Mouse (Mus musculus) adipocyte (in vitro differentiated cells): Measurements from ENCODE around the gene Irak4.
A peak's percentile ranks its signal among the peaks of the same experiment; 100 is the strongest.

ENCODE experiments used
- DNase-seq: peaks from one replicate; pipeline ENCODE4 v3.0.0-alpha.2; 2016; ENCODE audit warnings: low spot score

The Irak4 gene

DNA sequence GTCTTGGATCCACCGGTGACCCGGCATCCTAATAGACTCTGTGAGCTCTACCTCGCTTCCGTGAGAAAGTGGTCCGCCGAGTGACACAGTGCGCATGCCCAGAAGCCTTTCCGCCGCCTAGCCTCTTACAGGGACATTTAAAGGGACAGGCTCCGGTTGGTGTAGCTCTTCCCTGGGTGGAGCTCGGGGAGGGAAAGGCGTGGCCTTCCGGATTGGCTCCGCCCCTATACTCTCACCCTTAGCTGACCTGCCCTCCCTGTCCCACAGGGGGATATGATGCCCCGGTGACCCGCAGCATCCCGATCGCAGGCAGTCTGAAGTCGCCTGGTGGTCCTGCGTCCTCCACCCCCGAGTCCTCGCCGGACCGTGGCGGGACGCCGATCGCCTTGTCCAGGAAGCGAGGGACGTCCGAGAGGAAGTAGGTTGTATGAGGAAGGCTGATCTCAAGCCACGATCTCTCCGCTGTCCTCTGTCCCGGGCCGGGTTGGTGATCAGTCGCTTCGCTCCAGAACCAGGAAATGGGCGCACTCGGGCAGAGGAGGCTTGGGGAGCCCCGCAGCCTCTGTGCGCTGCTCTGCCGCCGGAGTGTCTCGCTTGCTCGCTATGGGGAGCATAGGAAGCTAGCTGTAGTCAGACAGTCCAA, at the start of gene Irak4, which contains the start of gene Pus7l:
Irak4 (plus strand) TSS at position 235 of the 643 bp plus-strand sequence.
Pus7l (minus strand) TSS at position 139 of the 643 bp plus-strand sequence.
- DNase-seq: peak; percentile 98

DNA sequence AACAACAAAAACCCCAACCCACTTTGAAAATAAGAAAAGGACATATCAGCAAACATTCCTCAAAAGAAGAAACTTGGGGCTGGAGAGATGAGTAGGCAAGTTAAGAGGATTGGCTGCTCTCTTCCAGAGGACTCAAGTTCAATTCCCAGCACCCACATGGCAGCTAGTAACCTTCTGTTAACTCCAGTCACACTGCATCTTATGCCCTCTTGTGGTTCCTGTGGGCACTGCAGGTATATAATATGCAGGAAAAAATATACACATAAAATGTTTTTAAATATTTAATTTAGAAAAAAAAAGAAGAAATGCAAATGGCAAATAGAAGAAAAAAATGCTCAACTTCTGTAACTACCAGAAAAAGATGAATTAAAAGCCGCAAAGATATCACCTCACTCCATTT, 49.0 kb upstream of the Irak4 start:
- DNase-seq: no peak

DNA sequence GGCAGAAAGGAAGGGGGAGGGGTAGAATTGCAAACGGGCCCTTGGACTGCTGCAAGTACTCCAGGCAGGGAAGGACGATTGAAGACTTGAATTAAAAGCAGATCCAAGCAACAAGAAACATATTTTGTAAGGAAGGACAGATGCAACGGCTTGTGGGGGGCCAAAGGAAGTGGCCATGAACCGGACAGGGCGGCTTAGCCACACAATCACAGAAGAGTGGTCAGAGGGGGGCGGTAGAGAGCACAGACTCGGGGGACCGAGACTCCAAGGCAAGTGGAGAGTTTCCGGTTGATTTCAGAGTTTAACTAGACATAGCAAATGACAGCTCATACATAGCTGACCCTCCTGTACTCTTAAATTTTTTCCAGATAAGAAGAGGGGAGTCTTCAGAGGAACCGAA, 47.5 kb upstream of the Irak4 start:
- no peak for DNase-seq

DNA sequence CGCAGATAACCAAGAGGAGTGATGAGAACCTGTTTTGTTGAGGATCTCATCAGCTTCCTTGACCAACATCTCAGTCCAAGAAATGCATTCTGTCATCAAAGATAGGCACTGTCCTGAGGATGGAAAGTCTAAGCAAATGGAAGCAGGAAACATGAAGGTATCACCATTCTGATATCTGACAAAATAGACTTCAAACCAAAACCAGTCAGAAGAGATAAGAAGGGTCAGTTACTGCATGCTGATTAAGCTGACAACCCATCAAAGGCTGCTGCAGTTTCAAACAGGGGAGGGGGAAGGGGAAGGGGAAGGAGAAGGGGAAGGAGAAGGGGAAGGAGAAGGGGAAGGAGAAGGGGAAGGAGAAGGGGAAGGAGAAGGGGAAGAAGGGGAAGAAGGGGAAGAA, 44.2 kb upstream of the Irak4 start:
- DNase-seq: no peak

DNA sequence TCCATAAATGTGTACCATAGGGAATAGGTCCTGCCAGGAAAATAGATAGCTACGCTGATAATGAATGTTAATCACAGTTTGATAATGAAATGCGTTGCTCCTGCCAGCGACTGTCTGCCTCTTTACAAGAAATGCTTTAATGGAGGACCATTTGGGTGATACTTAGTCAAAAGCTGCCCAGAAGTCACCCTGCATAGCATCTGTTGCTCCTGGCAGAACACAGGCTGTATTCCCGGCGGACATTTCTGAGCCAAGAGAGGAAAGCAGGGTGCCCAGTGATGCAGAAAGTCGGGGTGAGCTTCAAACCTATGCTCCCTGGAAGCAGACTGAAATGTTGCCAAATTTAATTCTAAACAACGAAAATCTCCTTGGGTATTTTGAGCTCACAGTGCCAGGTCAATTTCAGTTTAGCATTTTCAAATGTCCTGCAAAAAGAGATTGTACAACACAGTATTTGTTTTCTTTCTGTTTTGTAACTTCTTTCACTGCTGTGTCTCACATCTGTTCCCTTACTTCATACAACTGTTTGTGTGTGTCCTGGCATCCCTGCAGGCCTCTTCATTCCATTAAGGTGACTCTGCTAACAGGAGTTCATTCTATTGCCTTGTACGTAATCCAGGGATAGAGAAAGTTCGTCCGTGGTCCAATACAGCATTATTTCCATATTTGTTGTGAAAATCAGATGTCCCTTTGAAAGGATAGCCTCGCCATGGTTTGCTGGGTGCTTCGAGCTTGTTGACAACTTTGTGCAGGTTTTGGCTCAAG, 39.8 kb upstream of the Irak4 start:
- DNase-seq: no peak

DNA sequence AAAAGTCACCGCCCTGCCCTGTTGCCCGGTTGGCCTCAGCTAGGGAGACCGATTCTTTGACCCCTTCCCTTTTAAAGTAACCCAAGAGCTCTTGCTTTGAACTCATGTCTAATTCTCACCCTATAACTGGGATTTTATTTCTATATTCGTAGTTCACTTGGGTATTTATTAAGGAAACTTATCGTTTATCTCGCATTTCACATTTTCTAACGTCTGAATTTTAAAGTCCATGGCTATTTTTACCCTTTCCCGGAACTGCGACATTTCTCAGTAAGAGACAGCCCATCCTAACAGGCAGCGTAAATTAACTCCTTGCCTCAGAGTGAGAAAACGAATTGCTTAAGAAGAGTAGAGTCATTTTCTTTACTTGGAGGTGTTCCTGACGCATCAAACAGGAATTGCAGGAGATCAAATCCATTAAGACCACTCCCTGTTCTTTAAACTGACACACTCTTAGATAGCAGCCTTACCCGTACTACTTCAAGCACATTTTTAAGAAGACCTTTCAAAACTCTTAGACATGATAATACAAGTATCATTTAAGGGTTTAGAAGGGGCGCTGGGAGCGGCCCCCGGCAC, 25.4 kb upstream of the Irak4 start:
- DNase-seq: no peak

DNA sequence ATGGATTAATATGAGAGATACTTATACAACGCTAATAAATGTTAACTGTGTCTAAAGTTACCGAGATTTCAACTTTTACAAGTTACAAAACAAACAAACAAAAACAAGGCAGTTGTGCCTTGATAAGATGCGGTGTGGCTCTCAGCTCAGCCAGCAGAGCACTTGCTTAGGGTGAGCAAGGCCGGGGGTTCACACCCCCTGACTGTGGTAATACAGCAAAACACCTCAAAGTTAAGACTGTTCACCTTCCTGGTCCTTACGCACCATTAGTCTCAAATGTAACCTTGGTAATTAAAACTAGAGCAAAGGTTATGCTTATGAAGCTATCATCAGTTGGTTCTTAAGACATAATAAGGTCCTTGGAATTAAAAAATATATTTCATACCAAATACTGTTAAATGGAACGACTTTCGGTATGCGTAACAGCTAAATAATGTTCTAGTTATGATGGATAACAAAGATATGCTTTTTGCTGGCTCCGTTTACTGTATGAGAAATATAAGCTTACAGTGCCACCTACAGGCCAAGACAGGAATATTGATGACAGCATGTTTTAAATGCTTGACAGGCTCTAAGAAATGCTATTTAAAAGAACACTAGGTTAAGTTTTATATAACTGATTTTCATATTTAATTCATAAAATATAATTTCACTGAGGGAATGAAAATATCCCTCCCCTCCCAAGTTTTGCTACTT, 23.1 kb upstream of the Irak4 start:
- peak; percentile 87 for DNase-seq

DNA sequence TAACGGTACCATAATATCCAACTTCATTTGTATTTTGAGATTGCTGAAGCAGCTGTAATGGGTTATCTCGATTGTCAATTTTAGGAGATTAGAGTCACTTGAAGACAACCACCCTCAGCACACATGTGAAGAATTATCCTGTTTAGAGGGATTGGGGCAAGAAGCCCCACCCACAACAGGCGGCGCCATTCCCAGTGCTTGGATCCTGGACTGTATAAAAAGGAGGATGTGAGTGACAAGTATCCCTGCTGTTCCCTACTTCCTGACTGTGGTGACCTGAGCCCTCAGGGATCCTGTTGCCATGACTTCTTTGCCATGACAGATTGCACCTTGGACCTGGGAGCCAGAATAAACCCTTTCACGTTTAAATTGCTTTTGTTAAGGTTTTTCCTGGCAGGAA, 22.5 kb upstream of the Irak4 start:
- DNase-seq: no peak

DNA sequence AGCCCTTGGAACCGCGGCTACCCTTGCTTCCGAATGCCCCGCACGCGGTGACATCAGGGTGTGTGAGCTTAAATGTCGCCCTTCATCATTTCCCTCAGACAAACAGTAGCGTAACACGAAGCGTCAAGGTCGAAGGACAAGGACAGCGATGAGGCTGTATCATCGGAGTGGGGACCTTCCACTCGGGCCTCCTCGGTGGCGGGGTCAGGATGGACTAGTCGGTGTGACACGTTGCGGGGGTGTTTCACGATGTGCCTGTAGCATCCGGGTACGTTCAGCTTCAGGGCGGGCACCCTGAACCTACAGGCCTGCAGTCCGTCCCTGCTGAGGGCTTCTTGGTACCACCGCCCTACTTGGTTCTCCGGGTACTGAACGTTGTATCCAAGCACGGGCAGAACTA, 20.2 kb upstream of the Irak4 start:
- no peak for DNase-seq

DNA sequence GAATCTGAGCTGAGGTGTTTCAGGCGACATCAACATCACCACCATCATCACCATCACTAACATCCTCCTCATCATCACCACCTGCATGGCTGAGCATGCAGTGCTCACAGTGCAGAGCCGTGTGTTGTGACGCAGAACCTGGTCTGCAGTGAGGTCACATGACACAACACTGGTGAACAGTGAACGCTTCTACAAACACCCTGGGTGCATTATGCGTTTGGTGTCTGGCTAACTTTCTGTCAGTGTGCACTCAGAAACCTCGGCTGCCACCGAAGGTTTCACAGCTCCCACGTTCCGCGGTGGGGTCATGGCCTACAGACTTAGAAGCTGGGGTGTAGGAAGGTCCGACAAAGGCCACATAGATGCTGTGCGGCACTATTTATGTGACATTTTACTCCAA, 18.5 kb upstream of the Irak4 start:
- DNase-seq: no peak

DNA sequence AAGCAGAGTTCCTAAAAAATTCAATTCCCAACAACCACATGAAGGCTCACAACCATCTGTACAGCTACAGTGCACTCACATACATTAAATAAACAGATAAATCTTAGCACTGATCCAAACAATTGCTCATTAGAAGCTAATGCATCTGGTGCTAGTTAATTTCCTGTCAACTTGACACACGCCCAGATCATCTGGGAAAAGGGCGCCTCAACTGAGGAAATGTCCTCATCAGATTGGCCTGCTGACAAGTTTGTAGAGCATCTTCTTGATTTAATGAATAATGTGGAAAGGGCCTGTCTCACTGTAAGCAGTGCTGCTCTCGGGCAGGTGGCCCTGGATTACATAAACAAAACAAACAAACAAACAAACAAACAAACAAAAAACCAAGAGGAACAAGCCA, 12.9 kb upstream of the Irak4 start:
- no peak for DNase-seq

DNA sequence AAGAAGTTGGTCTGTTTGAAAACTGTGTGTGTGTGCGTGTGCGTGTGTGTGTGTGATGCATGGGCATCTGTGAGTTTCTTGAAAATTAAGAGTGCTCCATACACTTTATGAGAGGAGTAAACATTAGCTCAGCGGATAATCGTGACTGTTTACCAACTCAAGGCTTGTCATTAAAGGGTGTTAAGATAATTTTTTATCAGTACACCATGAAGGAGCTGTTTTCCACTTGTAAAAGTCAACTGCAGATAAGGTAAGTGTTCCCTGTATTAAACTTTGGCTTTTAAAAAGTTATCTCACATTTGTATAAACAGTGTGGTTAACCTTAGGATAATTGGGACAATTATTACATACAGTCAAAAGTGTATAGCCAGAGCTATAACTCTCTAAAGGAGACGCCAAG, 11.1 kb upstream of the Irak4 start:
- DNase-seq: no peak

DNA sequence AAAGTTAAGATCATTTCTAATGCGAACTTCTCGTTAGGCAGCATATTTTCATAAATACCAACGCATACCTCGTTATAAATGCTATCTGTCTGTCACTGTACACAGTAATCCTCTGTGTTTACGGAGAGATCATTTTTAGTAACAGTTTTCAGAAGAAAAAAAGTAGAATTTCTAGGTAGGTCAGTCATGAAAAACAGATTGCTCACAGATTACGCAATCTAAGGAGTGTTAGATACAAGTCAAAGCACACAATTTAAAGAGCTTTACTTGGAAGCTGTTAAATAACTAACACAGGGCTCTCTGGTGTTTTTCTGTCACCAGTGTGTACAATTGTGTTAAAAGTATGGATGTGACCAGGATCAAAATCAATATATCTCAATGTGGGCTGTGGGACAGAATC, 10.5 kb upstream of the Irak4 start:
- no peak for DNase-seq

DNA sequence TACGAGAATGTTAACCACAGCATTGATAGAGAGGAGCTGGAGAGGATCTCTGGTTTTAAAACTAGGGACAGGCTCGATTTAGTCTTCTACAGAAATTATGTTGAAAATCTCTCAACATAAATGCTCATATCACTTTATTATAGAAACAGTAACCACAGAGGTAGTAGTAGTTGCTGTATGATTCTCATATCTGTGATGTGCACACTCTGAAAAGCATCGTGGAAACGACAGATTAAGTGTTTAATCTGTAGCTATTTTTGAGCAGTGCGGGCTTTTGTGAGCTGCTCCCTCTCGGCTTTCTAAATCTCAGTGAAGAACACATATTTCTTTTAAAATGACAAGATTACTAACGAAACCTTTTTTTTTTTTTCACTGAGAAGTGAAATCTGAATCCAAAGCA, 7.9 kb upstream of the Irak4 start:
- no peak for DNase-seq

DNA sequence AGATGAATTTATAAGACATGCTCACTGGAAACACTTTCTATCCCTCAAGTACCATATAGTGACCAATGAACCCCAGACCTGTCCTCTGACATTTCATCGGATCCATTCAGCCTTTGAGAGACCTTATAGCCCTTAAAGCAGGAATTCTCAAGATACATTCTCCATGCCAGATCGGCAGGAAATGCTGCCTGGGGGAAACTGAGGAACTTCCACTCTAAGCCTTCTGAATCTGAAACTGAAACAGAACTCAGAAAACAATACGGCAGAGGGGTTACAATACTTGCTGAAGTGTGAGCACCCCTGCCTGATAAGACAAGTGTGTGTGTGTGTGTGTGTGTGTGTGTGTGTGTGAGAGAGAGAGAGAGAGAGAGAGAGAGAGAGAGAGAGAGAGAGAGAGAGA, 4.1 kb upstream of the Irak4 start:
- DNase-seq: no peak

DNA sequence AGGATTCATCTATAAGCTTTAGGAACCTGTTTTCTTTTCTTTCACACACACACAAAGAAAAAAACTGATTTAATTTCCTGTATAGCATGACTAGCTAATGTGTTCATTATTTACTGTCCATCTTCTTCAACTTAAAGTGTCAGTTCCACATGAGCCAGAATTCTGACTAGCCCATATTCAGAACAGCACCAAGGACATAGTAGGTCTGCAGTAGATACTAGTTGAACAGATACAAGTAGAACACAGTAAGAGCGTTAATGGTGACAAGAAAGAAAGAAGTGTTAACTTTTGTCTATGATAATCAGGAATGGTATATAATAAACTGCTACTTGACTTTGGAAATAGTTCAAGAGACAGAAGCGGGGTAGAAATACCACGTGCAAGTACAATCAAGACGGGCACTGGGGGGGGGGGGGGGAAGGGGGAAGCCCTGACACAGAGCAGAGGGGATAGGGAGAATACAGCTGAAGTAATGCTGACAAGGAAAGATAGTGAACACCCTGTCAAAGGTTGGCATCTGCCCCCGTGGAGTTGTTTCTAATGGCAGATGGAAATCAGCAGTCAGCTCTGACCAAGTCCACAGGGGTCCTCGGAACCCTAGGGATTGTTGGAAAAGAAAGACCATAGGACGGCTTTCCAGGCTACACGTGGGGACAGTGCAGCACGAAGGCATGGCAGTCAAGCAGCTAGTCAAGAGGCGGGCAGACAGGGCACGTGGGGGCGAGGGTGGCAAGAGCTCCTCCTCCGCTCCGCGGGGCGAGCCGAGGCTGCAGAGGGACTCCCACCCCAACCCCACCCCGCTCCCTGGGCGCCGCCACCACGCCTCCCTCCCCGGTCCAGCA, 655 bp upstream of the Irak4 start:
- no peak for DNase-seq

DNA sequence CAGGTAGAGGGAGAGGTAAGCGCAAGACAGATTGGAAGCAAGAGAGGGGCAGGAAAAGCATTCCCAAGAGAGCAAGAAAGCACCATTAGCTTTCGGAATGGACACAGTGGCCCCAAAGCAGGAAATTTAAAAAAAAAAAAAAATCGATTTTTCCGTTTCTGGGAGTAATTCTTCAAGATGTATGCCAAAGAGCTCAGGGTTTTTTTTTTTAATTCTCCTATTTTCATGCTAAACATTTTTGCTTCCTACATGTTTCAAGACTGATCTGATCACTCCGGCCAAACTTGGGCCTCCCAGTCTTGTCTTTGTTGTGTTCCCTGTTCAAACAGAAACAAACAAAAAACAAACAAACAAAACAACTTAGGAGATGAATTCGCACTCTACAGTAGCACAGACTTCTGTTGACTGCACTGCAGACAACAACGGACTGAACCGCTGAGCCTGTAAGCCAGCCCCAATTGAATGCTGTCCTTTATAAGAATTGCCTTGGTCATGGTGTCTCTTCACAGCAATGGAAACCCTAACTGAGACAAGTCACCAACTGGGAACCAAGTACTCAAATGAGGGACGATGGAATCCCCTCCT, 701 bp downstream of the Irak4 start:
- no peak for DNase-seq

DNA sequence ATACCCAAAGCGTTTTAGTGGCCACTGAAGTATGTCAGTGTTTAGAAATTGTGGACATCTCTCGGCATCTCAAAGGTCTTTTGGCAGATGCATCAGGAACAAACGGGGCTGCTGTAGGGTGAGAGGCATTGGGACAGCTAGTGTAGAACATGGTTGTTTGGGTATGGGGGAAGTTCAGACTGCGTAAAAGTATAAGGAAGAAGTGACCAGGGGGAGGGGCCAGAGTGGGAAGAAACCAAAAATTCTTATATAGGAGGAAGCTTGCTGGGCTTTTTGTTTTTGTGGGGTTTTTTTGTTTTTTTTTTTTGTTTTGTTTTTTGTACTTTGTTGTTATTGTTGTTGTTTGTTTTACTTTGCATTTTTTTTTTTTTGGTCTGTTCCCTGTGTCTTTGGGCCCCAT, 1.4 kb downstream of the Irak4 start:
- no peak for DNase-seq

DNA sequence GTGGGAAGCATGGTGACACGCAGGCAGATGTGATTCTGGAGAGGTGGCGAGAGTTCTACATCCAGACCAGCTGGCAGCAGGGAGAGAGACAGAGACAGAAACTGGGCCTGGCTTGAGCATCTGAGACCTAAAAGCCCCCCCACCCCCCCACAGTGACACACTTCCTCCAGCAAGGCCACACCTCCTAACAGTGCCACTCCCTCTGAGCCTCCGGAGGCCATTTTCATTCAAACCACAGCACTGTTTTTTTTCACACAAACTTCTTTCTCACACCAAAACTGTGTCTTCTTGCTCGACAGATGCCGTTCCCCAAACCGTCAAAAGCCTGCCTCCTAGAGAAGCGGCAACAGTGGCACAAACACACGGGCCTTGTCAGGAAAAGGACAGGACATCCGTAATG, 10.1 kb downstream of the Irak4 start:
- no peak for DNase-seq

DNA sequence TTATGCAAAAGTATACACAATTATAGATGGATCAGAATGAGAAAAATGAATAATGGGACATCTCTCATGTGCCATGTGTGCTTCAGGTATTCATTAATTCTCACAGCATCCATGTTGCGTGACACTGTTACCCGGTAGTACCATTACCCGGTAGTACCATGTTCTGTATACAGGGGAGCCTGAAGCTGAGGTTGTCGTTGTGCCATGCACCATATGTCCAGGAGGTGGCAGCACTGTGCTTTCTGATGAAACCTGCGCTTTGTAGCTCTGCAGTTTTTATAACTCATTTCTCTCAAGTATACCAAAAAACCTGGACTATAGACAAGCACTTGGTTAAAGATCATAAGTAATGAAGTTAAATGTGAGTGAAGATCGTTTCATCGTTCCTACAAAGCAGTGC, 14.0 kb downstream of the Irak4 start:
- DNase-seq: peak; percentile 94

DNA sequence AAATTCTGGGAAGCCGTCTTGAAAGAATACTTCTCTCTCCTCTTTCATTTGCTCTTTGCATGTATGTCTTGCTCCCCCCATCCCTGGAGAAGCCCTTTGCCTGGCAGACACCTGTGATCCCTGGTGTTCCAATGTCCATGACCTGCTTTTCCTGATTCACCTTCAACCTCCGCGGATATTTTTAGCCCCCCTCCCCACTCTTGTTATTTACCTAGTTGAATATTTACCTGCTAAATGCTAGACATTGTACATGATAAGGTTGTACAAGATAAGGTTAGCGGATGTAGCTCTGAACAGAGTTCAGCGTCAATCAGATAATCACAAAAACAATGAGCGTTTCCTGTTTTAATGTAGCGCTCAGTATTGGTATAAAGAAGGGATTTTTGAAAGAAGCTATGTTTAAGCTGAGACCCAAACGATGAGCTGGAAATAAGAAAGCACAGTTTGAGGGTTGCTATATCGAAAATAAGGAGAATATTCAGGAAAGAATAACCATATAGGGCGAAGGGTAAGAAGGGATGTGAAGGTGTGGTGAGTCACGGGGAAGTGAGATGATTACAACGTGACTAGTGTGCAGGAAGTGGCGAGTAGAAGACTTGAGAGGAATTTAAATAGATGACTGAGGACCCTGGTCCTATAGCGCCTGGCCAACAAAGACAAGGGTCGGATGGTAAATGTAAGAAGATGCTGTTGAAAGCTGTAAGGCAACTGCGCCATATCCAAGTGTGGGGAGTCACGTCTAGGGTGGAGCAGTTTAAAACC, 15.6 kb downstream of the Irak4 start:
- DNase-seq: no peak
